Mouse (Mus musculus) lung, embryonic 14.5 days (tissue): ENCODE results near the gene Tedc1. TPM values are rescaled to one million over a fixed set of nuclear protein-coding genes. Genes with fewer than 3 reads are reported as not detected.
"Not testable (repeated sequence)": the region's sequence is repeated elsewhere in the genome, so short reads cannot be mapped to it uniquely, and the experiment has no call there.

Experiments
- ATAC-seq: fragments of 200-750 bp; cut with Nextera tagmentation; 2 replicates; pipeline ENCODE4 v1.8.0; 2017; ENCODE audit warnings: mild to moderate bottlenecking, moderate TSS enrichment, moderate library complexity; ENCODE audit not compliant: insufficient read depth
- DNase-seq: peaks from one replicate; pipeline ENCODE4 v3.0.0-alpha.2; 2015
- H3K27ac ChIP-seq: fragments of 300-500 bp; sonication (generic); 2 replicates; pipeline ENCODE4 v1.5.1; 2014; ENCODE audit warnings: low read depth, mild to moderate bottlenecking, moderate library complexity
- H3K27me3 ChIP-seq: fragments of 300-500 bp; sonication (generic); 2 replicates; pipeline ENCODE4 v1.6.1; 2014; ENCODE audit warnings: low read length, control low read depth; ENCODE audit not compliant: insufficient read depth
- H3K36me3 ChIP-seq: fragments of 300-500 bp; sonication (generic); 2 replicates; pipeline ENCODE4 v1.6.1; 2014; ENCODE audit warnings: control low read depth; ENCODE audit not compliant: insufficient read depth
- H3K4me1 ChIP-seq: fragments of 300-500 bp; sonication (generic); 2 replicates; pipeline ENCODE4 v1.6.1; 2014; ENCODE audit warnings: antibody characterized with exemption, control low read depth; ENCODE audit not compliant: insufficient read depth
- H3K4me2 ChIP-seq: fragments of 300-500 bp; sonication (generic); 2 replicates; pipeline ENCODE4 v1.6.1; 2014; ENCODE audit warnings: mild to moderate bottlenecking
- H3K4me3 ChIP-seq: fragments of 300-500 bp; sonication (generic); 2 replicates; pipeline ENCODE4 v1.5.1; 2014; ENCODE audit warnings: low read depth, low read length
- H3K9ac ChIP-seq: fragments of 300-500 bp; sonication (generic); 2 replicates; pipeline ENCODE4 v1.6.1; 2014
- H3K9me3 ChIP-seq: fragments of 300-500 bp; sonication (generic); 2 replicates; pipeline ENCODE4 v1.6.1; 2016; ENCODE audit warnings: low read depth, low read length, control low read depth
- CTCF ChIP-seq: IDR thresholded peaks from 2 replicates; pipeline ENCODE4 v1.5.1; 2016; ENCODE audit warnings: antibody characterized with exemption, low read depth
- WGBS: fragments of 180-500 bp; shearing (Covaris S2); extraction: QIAGEN DNeasy Blood & Tissue Kit; methylation state at CpG from one replicate; pipeline ENCODE4 v1.1.7; 2014; 5-methylcytosine and 5-hydroxymethylcytosine counted together
- polyA plus RNA-seq: library from polyadenylated mRNA; unstranded; fragments of >200 nt; fragmentation: Nextera tagmentation; extraction: Ambion mirVana; gene quantifications from 2 replicates; pipeline ENCODE4 v1.2.1, GENCODE M21; 2014

The Tedc1 gene
- polyA plus RNA-seq, 1 experiment from 2014 or later, result 35.1 TPM

DNA sequence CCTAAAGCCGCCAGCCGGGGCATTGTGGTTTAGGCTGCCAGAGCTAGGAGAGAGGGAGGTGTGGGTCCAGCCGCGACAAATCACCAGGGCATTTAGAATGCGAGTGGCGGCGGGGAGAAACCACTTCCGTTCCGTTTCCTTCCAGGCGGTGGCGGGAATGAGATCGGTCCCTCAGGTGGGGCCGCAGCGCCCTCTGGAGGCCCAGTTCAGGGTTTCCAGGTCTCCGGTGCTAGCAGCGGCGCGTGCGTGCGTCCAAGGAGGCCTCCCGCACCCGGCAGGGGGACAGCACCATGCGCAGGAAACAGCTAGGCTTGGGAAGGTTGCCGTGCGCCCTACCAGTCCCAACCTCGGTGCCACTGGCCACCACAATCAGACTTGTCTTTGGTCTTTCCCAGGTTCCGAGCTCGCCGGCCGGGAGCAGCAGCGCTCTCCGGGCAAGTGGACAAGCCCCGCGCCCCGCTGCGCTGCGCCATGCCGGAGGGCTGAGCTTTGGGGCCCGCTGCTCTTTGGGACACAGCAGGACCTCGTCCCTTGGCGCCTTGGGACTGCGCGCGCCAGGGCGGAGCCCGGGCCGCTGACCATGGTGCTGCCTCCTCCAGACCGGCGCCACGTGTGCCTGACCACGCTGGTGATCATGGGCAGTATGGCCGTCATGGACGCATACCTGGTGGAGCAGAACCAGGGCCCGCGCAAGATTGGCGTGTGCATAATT lies 31.5 kb downstream of the Tedc1 start:
- H3K4me2 ChIP-seq, result peak overlapping the region; percentile 92
- H3K9ac ChIP-seq, result peak overlapping the region; percentile 5; the same call in 1 of the 2 replicates
- no peak overlapping the region for H3K27ac ChIP-seq
- H3K9me3 ChIP-seq, result no peaks in the 10 kb centered on the region
- TF ChIP-seq CTCF, result peak; percentile 84
- WGBS, result 3% methylated on average over 56 of the region's 56 CpGs
- DNase-seq (peak; percentile 91), ATAC-seq (peak; percentile 79)
- peaks cover 25% of the 10 kb centered on the region for H3K27me3 ChIP-seq
- H3K4me3 ChIP-seq, result peak overlapping the region; percentile 36
- no peaks in the 10 kb centered on the region for H3K36me3 ChIP-seq
- peaks cover 7% of the 10 kb centered on the region; the same call in 1 of the 2 replicates for H3K4me1 ChIP-seq

DNA sequence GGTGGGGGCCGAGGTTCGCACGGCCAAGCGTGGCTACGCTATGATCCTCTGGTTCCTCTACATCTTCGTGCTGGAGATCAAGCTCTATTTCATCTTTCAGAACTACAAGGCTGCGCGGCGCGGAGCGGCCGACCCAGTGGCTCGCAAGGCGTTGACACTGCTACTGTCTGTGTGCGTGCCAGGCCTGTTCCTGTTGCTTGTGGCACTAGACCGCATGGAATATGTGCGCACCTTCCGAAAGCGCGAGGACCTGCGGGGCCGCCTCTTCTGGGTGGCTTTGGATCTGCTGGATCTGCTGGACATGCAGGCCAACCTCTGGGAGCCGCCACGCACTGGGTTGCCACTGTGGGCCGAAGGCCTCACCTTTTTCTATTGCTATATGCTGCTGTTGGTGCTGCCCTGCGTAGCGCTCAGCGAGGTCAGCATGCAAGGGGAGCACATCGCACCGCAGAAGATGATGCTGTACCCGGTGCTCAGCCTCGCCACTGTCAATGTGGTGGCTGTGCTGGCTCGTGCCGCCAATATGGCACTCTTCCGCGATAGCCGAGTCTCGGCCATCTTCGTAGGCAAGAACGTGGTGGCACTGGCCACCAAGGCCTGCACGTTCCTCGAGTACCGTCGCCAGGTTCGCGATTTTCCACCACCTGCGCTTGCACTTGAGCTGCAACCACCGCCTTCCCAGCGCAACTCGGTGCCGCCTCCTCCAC lies 32.3 kb downstream of the Tedc1 start:
- WGBS, result 83% methylated on average over 51 of the region's 51 CpGs
- Histone ChIP-seq H3K9me3 (no peaks in the 10 kb centered on the region), H3K36me3 (no peaks in the 10 kb centered on the region), H3K4me2 (peak overlapping the region; percentile 92), H3K4me3 (peak overlapping the region; percentile 36), H3K27me3 (peaks cover 25% of the 10 kb centered on the region), H3K27ac (no peak overlapping the region), H3K4me1 (peaks cover 7% of the 10 kb centered on the region; the same call in 1 of the 2 replicates), H3K9ac (no peak overlapping the region)
- DNase-seq, result no peak
- ATAC-seq, result no peak; the same call in 1 of the 2 replicates
- TF ChIP-seq CTCF, result no peak

DNA sequence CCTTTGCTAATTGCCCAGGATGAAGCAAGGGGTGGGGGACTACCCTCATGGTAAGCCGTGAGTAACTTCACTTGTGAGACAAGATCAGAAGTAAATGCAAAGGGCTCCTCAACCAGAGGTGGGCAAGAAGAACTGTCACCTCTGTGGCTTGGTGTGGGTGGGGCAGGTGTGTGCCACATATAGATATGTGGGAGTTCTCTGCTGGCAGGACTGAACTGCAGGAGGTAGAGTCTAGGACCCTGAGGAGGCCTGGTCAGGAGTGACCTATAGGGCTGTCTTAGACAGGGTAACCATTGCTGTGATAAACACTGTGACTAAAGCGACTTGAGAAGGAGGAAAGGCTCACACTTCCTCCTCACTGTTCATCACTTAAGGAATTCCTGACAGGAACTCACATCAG lies 37.2 kb downstream of the Tedc1 start:
- DNase-seq, result no peak
- 40% methylated on average over 2 of the region's 2 CpGs for WGBS
- Histone ChIP-seq H3K9ac (no peak overlapping the region), H3K36me3 (no peaks in the 10 kb centered on the region), H3K27me3 (no peaks in the 10 kb centered on the region), H3K9me3 (no peaks in the 10 kb centered on the region), H3K4me1 (no peaks in the 10 kb centered on the region), H3K4me2 (no peak overlapping the region), H3K27ac (no peak overlapping the region), H3K4me3 (no peak overlapping the region)
- TF ChIP-seq CTCF, result no peak
- ATAC-seq, result no peak

DNA sequence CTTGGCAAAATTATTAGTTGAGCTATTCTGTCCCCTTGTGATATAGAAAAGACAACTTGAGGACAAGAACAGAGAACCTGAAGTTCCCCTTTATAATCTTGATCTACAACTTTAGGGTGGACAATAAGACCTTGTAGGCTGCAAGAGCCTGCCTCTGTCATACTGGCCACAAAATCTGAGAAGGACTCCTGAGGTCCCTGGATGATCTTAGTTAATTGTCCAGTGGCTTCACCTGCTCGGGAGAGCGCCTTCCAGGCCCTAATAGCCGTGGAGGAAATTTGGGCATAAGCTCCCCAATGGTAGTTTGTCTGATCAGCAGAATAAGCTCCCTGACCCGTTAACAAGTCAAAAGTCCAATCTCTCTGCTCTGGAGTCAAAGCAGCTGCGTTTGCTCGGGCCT lies 42.9 kb downstream of the Tedc1 start:
- not testable (repeated sequence) for H3K27ac ChIP-seq, H3K27me3 ChIP-seq, H3K9me3 ChIP-seq, H3K4me1 ChIP-seq, DNase-seq, H3K4me3 ChIP-seq, ATAC-seq, H3K4me2 ChIP-seq, H3K36me3 ChIP-seq, H3K9ac ChIP-seq
- 94% methylated on average over 3 of the region's 6 CpGs for WGBS

DNA sequence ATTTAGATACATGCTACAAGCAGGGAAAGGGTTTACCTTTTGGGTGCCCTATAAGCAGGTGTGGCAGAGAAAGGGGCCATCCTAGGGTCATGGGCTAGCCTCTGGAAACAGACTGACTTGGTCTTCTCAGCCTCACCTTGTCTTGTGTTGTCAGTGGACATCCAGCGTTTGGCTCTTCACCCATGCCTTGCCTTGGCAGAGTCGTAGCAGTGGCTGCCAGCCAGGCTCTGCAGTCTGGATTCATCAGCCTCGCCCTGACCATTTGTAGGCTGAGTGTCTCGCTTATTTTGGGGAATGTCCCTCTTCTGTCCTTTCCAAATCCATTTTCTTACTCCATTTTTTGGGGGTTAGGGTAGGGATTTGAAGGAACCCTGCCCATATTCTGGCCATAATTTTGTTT lies 45.1 kb downstream of the Tedc1 start:
- H3K4me2 ChIP-seq, result no peak overlapping the region
- H3K27ac ChIP-seq, result no peak overlapping the region
- no peak for DNase-seq
- WGBS, result 88% methylated on average over 4 of the region's 4 CpGs
- no peak for ATAC-seq
- no peaks in the 10 kb centered on the region for H3K27me3 ChIP-seq
- H3K9ac ChIP-seq, result no peak overlapping the region
- no peak for TF ChIP-seq CTCF
- H3K36me3 ChIP-seq, result no peaks in the 10 kb centered on the region
- 0 out of 2 replicates have a peak, but pooled peaks cover 3% of the 10 kb centered on the region for H3K9me3 ChIP-seq
- no peaks in the 10 kb centered on the region for H3K4me1 ChIP-seq
- no peak overlapping the region for H3K4me3 ChIP-seq

DNA sequence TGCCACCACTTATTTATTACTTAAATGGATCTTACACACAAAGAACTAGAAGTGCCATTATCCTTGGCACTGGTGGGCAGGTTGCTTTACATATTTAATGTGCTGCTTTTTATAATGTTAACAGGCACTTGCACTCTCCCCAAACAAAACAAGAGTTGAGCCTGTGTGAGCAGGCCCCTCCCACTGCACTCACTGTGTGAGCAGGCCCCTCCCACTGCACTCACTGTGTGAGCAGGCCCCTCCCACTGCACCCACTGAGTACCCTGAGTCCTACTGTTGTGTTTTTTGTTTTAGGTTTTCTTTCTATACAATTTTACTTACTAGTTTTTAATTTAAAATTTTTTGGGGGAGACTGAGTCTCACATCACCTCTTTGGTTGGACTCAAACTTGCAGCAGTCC lies 45.8 kb downstream of the Tedc1 start:
- ATAC-seq, result no peak

DNA sequence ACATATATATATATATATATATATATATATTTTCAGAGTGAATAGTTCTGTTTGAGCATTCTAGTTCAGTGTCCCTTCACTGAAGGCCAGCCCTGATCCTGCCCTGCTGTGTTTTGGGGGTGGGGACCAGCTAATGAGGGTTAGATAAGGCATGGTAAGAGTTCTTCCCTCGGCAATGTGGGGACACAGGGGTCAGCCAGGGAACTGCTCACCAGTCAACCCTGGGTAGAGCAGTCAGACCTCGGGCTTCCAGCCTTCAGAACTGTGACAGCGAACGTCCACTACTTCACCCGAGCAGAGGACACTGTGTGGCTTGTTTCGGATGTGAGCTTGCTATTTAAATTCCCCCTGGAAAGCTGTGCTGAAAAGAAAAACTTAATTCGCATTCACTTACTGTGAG lies 47.3 kb downstream of the Tedc1 start:
- H3K4me2 ChIP-seq, result no peak overlapping the region
- H3K9ac ChIP-seq, result no peak overlapping the region
- H3K4me1 ChIP-seq, result no peaks in the 10 kb centered on the region
- H3K36me3 ChIP-seq, result no peaks in the 10 kb centered on the region
- TF ChIP-seq CTCF, result no peak
- H3K9me3 ChIP-seq, result 0 out of 2 replicates have a peak, but pooled peaks cover 3% of the 10 kb centered on the region
- no peaks in the 10 kb centered on the region for H3K27me3 ChIP-seq
- 78% methylated on average over 7 of the region's 7 CpGs for WGBS
- H3K27ac ChIP-seq, result no peak overlapping the region
- ATAC-seq, result no peak
- H3K4me3 ChIP-seq, result no peak overlapping the region
- DNase-seq, result no peak

More for the DNA sequence above, 45.8 kb downstream of the Tedc1 start:
- TF ChIP-seq CTCF, result no peak
- no peaks in the 10 kb centered on the region for H3K36me3 ChIP-seq
- H3K27me3 ChIP-seq, result no peaks in the 10 kb centered on the region
- no peak overlapping the region for H3K4me3 ChIP-seq
- 0 out of 2 replicates have a peak, but pooled peaks cover 3% of the 10 kb centered on the region for H3K9me3 ChIP-seq
- H3K4me1 ChIP-seq, result no peaks in the 10 kb centered on the region
- H3K9ac ChIP-seq, result no peak overlapping the region
- H3K4me2 ChIP-seq, result no peak overlapping the region
- DNase-seq, result no peak
- H3K27ac ChIP-seq, result no peak overlapping the region
